Mouse (Mus musculus): ENCODE results near the gene Prl3d2.
"Not testable (repeated sequence)": the region's sequence is repeated elsewhere in the genome, so short reads cannot be mapped to it uniquely, and the experiment has no call there.

The Prl3d2 gene

GRCm38 (mm10) chr13:27121398-27121797 is at the start of gene Prl3d2:
Prl3d2 (plus strand) TSS chr13:27121698.
- DNase-seq = not testable (repeated sequence)

DNA sequence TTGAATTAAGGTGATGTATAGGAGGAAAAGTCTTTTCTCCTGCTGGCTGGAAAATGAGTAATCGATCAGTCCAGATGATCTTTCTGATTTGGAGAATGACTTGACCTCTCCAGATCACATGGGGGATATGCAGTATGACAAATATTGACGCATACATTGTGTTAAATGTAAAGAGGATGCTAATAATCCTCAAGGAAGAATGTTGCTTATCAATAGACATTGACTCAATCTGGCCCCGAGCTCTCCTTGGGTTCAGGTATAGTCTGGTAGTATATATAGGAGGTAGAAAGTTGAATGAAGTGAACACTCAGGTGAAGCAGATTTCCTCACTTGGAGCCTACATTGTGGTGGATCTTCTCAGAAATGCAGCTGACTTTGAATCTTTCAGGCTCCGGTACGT is 27.6 kb upstream of the Prl3d2 start, which contains the start of gene Prl3d1:
Gene Prl3d1, plus strand, starts transcription at position 301 of the 400 bp plus-strand sequence.
- not testable (repeated sequence) for DNase-seq

DNA sequence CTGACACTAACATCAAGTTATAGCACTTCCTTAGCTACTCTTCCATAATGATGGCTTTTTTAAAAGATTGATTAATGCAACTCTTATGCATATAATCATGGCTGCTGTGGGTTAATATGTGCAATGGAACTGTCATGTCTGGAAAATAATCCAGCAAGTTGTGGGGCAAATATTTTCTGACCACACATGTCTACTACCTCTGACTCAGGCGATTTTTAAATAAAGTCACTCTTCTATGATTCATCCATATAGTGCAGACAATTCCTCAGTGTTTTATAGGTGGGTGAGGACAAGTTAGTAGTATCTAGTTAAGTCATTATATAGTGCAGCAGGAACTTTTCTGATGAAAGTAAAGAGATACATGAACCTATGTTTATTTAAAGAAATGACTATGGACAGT is 26.8 kb downstream of the Prl3d2 start:
- DNase-seq = no peak

DNA sequence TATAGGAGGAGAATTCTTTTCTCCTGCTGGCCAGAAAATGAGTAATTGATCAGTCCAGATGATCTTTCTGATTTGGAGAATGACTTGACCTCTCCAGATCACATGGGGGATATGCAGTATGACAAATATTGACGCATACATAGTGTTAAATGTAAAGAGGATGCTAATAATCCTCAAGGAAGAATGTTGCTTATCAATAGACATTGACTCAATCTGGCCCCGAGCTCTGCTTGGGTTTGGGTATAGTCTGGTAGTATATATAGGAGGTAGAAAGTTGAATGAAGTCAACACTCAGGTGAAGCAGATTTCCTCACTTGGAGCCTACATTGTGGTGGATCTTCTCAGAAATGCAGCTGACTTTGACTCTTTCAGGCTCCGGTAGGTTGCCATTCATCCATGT is 35.0 kb downstream of the Prl3d2 start, which contains the start of gene Prl3d3:
Gene Prl3d3, plus strand, starts transcription at position 301 of the 400 bp plus-strand sequence.
- not testable (repeated sequence) for DNase-seq

All from right cerebral cortex, postnatal 14 days (tissue).